Mouse (Mus musculus) cerebellum, adult 9-11 months (tissue): ENCODE data around the gene Fam208a.
A peak's percentile ranks its signal among the peaks of the same experiment; 100 is the strongest.

ENCODE experiments used
- DNase-seq: peaks from one replicate; pipeline ENCODE4 v3.0.0; 2022

Fam208a gene

DNA sequence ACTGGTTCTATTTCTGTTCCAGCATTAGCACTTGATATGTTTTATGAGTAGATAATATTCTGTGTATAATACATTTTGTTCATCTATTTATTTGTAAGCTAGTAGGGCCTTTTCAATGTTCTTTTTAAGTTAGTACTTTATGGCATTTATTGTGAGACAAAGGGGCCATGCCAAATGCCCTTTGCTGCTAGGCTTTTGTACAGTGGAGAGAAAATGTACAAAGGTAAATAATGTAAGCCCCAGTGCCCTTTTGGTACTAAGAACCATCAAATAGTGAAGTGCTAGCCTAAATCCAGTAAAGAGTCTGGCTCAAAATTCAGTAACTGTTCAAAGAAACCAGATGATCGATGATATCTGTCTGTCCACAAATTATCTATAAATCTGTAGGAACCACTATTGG lies 6.3 kb upstream of the Fam208a start:
- no peak for DNase-seq

DNA sequence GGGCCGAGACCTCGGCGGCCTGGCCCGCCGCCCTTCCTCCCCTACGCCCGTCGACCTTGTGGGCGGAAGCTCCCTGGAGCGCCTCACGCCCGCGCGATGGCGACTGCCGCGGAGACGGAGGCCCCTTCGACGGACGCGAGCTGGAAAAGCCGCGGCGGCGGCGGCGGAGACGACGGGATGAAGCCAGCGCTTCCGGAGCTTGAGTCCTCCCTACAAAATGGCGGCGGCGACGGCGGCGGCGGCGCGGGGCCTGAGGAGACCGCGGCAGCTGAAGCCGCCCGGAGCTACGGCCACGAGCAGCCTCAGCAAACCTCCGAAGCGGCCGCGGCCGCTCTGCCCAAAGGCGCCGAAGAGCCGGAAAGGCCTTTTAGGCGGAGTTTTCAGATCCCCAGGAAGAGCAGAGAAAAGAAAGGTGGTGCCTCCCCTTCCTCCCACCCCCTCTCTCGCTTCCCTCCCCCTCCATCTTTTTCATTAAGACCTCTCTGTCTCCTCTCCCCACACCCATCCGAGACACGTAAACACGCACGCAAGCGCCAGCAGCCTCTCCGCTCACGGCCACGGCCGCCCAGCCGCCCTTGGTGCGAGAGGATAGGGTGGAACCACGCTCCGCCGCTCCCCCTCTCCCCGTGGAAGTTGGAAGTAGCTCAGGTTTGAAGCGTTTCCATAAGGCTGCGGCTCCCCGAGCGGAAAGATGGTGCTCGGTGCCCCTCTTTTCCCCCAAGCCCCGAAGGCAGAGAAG lies 508 bp downstream of the Fam208a start:
- peak; percentile 94 for DNase-seq

DNA sequence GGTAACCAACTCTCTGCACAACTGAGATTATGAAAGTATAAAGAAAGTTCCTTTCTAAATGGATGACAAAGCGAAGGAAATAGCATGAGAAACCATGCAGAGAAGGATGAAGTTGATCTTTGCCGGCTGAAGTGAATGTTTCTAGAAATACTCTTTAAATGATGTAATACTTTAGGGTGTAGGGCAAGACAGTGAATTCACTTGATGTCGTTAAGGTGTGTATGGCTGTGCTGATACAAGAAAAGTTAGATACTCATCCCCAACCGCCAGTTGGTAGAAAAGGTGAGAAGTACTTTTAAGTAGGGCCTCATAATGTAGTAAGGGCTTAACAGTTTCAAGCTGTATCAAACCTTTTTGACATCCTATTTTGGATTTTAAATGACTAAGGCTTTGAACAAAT lies 1.6 kb downstream of the Fam208a start:
- no peak for DNase-seq

DNA sequence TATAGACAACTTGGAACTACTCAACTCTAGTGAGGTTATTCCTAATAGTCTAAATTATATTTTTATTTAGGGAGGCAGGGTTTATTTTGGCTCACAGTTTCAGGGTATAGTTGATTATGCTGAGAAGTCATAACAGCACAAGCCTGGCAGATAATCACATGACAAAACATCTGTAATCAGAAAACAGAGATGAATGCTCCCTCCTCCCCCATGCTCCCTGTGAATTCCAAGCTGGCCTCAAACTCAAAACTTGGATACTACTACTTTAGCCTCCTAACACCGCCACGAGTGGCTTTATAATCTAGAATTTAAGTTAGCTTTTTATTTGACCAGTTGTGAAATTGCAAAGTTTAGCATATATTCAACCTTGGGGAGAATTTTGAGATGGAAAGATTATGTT lies 3.4 kb downstream of the Fam208a start:
- DNase-seq: no peak

DNA sequence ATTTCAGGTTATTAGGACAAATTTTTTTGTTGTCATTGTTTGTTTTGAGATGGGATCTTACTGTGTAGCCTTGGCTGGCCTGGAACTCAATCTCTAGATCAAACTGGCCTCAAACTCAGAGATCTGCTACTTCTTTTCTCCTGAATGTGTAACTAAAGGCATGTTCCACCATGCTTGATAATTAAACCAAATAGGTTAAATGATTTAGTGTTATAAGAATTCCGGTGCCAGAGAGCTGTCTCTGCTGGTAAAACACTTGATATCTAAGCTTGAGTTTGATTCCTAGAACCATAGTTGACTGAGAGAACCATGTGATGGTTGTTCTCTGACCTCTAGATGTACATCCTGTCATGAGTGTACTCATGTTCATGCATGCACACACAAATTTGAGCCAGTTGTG lies 7.5 kb downstream of the Fam208a start:
- DNase-seq: no peak

DNA sequence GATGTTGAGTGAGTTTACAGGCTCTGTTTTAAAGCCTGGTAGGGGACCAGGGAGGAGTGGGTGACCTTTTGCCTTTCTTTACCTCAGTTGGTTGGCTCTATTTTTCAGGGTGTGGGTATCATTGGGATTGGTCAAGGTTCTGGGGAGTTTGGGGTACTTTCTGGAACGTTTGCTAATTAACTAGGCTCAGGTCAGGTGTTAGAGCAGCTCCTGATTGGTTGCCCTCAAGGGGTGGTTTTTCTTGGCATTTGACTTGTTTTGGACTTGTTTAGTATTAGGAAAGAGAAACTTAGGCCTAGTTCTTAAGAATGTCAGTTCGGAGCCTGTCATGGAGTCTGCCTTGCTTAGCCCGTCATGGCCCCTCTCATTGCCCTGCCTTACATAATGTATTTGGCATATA lies 8.2 kb downstream of the Fam208a start:
- DNase-seq: no peak

DNA sequence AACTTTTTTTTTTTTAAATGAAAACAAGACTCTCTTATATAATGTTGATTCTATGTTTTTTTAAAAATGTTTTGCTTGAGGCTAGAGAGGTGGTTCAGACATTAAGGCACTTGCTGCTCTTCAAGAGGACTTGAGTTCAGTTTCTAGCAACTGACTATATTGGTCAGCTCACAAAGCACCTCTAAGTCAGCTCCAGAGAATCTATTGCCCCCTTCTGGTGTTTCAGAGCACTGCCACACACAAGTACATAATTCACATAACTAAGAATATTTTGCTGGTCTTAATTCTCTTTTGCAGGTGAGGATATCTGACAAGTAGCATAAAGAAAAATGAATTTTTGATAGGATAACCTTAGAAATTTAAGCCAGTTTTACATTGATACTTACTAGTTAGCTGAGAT lies 12.3 kb downstream of the Fam208a start:
- DNase-seq: no peak

DNA sequence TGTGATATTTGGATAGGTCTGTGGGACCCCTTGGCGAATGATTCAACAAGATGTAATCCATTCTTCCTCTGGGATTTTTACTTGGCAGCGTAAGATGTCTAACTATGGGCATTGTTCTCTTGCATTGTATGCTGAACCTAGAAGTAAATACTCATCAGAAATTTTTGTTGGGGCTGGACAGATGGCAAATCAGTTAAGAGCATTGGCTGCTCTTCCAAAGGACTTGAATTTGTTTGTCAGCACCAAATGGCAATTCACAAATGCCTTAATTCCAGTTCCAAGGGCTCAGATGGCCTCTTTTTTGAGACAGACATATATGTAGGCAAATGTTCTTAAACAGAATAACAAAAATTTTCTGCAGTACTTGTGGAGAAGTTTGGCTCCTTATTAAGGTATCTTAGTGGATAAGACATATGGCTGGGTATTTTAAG lies 16.2 kb downstream of the Fam208a start:
- DNase-seq: peak; percentile 37

DNA sequence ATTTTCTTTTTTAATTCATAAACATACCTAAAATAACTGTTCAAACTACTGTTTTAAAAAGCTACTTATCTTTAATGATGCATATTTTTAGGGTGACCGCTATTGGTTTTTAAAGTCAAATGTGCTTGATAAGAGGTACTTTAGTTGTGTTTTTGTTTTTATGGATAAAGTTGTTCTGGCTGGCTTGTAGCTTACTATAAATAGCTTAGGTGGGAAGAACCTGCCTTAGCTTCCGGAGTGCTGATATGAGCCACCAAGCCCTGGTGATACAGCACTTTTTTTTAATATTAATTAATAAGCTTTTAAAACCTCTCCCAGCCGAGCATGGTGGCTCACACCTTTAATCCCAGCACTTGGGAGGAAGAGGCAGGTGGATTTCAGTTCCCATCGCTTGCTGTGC lies 18.3 kb downstream of the Fam208a start:
- no peak for DNase-seq

DNA sequence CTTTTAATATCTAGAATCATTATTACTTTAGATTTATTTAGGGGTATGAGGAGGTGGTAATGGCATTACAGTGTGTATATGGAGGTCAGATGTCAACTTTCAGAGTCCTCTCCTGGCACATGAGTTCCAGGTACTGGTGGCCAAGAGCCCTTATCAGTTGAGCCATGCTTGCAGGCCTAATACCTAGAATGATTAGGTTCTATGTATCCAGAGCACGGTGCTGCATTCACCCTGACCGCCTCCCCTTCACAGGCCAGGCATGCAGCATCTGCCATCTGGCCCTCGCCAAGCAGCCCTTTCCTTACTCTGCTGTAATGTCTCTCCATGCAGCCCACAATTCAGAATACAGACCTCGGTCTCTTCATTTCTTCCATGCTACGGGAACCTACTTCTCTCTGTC lies 62.8 kb downstream of the Fam208a start:
- no peak for DNase-seq

DNA sequence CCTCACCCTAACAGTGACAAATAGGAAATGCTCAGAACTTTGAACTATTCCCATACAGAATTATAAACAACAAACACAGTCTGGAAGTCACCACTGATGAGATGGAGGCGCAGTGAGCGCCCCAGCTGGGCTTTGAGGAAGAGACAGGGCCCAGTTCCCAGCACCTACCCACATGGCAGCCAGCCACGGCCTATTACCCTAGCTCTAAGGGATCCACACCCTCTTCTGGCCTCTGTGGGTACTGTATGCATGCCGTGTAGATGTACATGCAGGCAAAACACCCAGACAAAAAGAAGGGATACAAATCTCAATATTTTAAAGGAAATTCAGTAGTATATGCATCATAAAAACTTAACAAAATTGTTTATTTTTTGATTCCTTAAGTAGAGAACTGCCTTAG lies 64.9 kb downstream of the Fam208a start:
- DNase-seq: no peak

DNA sequence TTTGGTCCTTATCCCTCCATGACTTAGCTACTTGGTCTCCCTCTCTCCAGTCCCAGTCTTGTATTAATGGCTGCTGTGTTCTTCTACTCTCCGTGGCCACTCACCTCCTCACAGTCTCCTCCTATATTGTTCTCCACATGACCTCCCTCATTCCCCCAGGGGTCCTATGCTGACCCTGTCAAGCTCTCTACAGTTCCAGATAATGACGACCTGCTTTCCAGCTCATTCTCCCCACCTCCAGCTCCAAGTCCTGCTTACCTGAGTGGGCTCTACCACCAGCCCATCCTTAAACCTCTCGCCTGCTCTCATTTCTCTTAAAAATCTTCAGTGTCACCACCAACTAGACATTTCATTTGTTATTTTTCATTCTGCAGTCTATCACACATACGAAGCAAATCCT lies 72.5 kb downstream of the Fam208a start:
- no peak for DNase-seq

DNA sequence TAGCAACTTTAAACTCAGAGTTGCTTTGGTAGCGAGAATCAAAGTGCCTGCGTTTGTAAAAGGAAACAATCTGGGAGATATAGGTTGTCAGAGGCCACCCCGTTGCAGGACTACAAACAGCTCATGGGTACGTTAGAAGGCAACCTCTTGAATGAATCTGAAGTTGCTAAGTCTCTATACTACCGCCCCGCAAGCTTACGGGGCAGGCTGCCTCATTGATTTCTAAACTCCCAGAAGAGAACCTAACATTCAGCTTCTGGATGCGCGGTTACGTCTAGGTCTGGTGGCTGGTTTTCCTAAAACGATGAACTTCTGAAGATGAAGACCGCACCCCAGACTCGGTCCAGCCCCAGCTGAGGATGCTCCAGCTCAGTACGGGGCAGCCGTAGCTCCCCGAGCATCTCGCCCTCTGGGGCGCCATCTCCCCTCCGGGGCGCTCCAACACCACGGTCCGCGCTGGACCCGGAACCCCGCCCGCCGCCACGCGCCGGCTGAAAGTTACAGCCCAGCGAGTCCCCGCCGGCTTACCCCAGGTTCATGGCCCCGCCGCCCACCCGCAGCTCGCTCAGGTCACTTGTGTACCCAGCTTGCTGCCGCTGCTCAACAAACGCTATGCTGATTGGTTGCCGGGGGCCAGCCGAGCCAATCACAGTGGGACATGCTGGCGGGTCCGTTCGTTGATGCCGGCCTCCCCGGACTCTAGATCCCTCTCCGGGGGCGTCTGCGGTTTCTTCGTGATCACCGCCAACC lies 79.4 kb downstream of the Fam208a start, which contains the start of gene Ccdc66:
Gene Ccdc66, minus strand, starts transcription at position 567 of the 750 bp plus-strand sequence.
- peak; percentile 99 for DNase-seq

DNA sequence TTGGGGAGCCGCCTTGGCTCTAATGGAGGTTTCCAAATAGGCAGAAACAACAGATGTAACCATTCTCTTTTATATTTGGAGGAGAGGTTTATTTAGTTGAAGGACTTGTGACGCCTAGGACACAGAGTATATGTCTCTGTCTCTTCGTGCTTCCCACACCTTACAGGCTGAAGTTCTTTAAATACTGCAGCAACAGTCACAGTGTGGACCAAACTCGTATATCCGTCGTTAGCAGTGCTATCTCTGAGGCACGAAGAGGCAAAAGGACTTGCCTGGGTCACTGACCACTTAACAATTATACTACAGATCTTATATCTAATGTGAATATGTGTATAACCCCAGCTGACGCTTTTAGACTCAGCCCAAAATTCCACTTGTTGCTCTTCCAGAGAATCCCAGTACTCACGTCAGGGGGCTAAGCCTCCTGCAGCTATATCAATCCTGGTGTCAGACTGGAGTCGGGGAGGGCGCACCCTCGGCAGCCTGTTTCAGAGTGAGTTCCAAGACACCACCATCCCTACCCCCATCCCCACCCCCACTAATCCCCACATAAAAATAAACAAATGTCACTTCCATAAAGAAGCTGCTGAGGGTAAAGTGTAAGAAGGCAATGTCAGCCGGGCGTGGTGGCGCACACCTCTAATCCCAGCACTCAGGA lies 80.1 kb downstream of the Fam208a start:
- DNase-seq: peak; percentile 34

DNA sequence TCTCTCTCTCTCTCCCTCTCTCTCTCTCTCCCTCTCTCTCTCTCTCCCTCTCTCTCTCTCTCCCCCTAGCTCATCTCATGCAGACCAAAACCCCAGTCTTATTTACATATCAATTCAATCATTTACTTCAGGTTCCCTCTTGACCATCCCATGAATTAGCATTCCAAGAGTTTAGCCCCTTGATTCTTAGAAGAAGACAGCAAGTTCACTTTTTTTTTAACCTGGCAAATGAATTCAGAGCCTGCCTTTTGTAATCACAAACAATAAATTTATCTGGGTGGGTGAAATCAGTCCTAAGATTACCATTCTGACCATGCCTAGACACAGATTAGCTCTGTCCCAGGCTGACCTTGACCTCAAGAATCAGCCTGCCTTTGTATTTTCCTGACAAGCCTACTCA lies 95.9 kb downstream of the Fam208a start:
- DNase-seq: no peak
